Mouse (Mus musculus): ENCODE results near the gene Abhd14a.

DNA sequence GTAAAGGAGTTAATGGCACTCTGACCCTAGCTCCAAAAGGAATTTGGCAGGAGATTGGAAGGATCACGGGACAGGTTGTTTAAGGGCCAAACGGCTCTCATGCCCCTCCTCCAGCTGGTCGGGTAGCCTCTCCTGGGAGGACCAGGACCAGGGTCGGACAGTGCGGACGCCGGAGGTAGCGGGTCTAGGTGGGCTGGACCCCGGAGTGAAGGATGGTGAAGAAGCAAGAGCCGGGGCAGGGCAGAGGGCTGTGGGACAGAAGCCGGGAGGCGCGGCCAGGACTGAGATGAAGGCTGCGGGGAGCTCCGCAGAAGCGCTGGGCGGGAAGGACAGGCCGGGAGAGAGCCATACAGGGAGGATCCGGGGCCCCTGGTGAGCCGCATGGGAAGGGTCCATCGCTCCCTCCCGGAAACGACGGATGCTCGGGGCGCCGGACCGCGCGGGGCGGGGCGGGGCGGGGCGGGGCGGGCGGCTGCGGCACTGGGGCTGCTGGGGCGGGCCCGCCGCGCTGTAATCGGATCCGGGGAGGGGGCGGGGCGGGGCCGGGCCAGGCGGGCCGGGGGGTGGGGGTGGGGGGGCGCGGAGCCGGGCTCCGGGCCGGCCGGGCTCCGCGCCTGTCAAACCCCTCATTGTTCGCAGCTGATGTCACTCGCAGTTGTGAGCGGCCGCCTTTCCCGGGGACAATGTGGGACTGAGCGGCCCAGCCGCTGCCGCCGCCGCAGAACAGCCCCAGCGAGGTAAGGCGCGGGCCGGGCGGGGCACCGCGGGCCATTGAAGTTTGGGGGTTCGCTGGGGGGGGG, 6.0 kb upstream of the Abhd14a start, which contains the start of gene Pcbp4:
- TF ChIP-seq CTCF (IDR thresholded peaks at IDR 0.05; ENCODE audit: low read depth) (no peak), EP300 (IDR thresholded peaks at IDR 0.05; ENCODE audit: low read depth) (no peak)
